Mouse (Mus musculus): ENCODE measurements around the gene Hist1h4d. TPM values are rescaled to one million over a fixed set of nuclear protein-coding genes. Genes with fewer than 3 reads are reported as not detected.

Gene Hist1h4d
- polyA plus RNA-seq, 1 experiment from 2014 or later = 0.57 TPM

Other genes starting within 250 kb of the Hist1h4d start
- gene Zfp322a, start 212.4 kb upstream of the Hist1h4d start, polyA plus RNA-seq (2014; fragmentation: Illumina TruSeq; extraction: RNeasy Lipid Tissue Mini Kit (QIAGEN cat#74804)) = 155 TPM
- 3.4 TPM for gene Abt1, start 157.7 kb upstream of the Hist1h4d start, polyA plus RNA-seq (2014; fragmentation: Illumina TruSeq; extraction: RNeasy Lipid Tissue Mini Kit (QIAGEN cat#74804))
- 0.17 TPM for gene Btn1a1, start 115.7 kb upstream of the Hist1h4d start, polyA plus RNA-seq (2014; fragmentation: Illumina TruSeq; extraction: RNeasy Lipid Tissue Mini Kit (QIAGEN cat#74804))
- not detected for gene Btn2a2, start 92.7 kb upstream of the Hist1h4d start, polyA plus RNA-seq (2014; fragmentation: Illumina TruSeq; extraction: RNeasy Lipid Tissue Mini Kit (QIAGEN cat#74804))
- gene Hist1h4h, start 50.5 kb upstream of the Hist1h4d start, polyA plus RNA-seq (2014; fragmentation: Illumina TruSeq; extraction: RNeasy Lipid Tissue Mini Kit (QIAGEN cat#74804)) = not detected
- not detected for gene Hist1h2af, start 47.7 kb upstream of the Hist1h4d start, polyA plus RNA-seq (2014; fragmentation: Illumina TruSeq; extraction: RNeasy Lipid Tissue Mini Kit (QIAGEN cat#74804))
- gene Hist1h3g, start 46.2 kb upstream of the Hist1h4d start, polyA plus RNA-seq (2014; fragmentation: Illumina TruSeq; extraction: RNeasy Lipid Tissue Mini Kit (QIAGEN cat#74804)) = not detected
- 1.00 TPM for gene Hist1h2bh, start 38.2 kb upstream of the Hist1h4d start, polyA plus RNA-seq (2014; fragmentation: Illumina TruSeq; extraction: RNeasy Lipid Tissue Mini Kit (QIAGEN cat#74804))
- not detected for gene Hist1h3f, start 37.5 kb upstream of the Hist1h4d start, polyA plus RNA-seq (2014; fragmentation: Illumina TruSeq; extraction: RNeasy Lipid Tissue Mini Kit (QIAGEN cat#74804))
- gene Hist1h4f, start 29.9 kb upstream of the Hist1h4d start, polyA plus RNA-seq (2014; fragmentation: Illumina TruSeq; extraction: RNeasy Lipid Tissue Mini Kit (QIAGEN cat#74804)) = not detected
- 0.14 TPM for gene Hist1h1d, start 28.3 kb upstream of the Hist1h4d start, polyA plus RNA-seq (2014; fragmentation: Illumina TruSeq; extraction: RNeasy Lipid Tissue Mini Kit (QIAGEN cat#74804))
- gene Hist1h3e, start 19.2 kb upstream of the Hist1h4d start, polyA plus RNA-seq (2014; fragmentation: Illumina TruSeq; extraction: RNeasy Lipid Tissue Mini Kit (QIAGEN cat#74804)) = not detected
- gene Hist1h2ae, start 10.4 kb upstream of the Hist1h4d start, polyA plus RNA-seq (2014; fragmentation: Illumina TruSeq; extraction: RNeasy Lipid Tissue Mini Kit (QIAGEN cat#74804)) = 0.80 TPM
- not detected for gene Hist1h2bg, start 10.2 kb upstream of the Hist1h4d start, polyA plus RNA-seq (2014; fragmentation: Illumina TruSeq; extraction: RNeasy Lipid Tissue Mini Kit (QIAGEN cat#74804))
- gene Hist1h2bf, start 7.4 kb upstream of the Hist1h4d start, polyA plus RNA-seq (2014; fragmentation: Illumina TruSeq; extraction: RNeasy Lipid Tissue Mini Kit (QIAGEN cat#74804)) = not detected
- not detected for gene Hist1h2ad, start 7.2 kb upstream of the Hist1h4d start, polyA plus RNA-seq (2014; fragmentation: Illumina TruSeq; extraction: RNeasy Lipid Tissue Mini Kit (QIAGEN cat#74804))
- gene Hist1h3d, start 5.8 kb upstream of the Hist1h4d start, polyA plus RNA-seq (2014; fragmentation: Illumina TruSeq; extraction: RNeasy Lipid Tissue Mini Kit (QIAGEN cat#74804)) = 0.37 TPM
- 3.4 TPM for gene Hist1h2be, start 39.5 kb downstream of the Hist1h4d start, polyA plus RNA-seq (2014; fragmentation: Illumina TruSeq; extraction: RNeasy Lipid Tissue Mini Kit (QIAGEN cat#74804))
- gene Hist1h1e, start 41.0 kb downstream of the Hist1h4d start, polyA plus RNA-seq (2014; fragmentation: Illumina TruSeq; extraction: RNeasy Lipid Tissue Mini Kit (QIAGEN cat#74804)) = 0.40 TPM
- gene Hist1h2ac, start 102.3 kb downstream of the Hist1h4d start, polyA plus RNA-seq (2014; fragmentation: Illumina TruSeq; extraction: RNeasy Lipid Tissue Mini Kit (QIAGEN cat#74804)) = 0.83 TPM
- gene Hist1h2bc, start 102.6 kb downstream of the Hist1h4d start, polyA plus RNA-seq (2014; fragmentation: Illumina TruSeq; extraction: RNeasy Lipid Tissue Mini Kit (QIAGEN cat#74804)) = 68.0 TPM
- gene Hist1h1t, start 114.2 kb downstream of the Hist1h4d start, polyA plus RNA-seq (2014; fragmentation: Illumina TruSeq; extraction: RNeasy Lipid Tissue Mini Kit (QIAGEN cat#74804)) = not detected
- not detected for gene Hist1h4c, start 116.9 kb downstream of the Hist1h4d start, polyA plus RNA-seq (2014; fragmentation: Illumina TruSeq; extraction: RNeasy Lipid Tissue Mini Kit (QIAGEN cat#74804))
- 24.7 TPM for gene Hfe, start 129.3 kb downstream of the Hist1h4d start, polyA plus RNA-seq (2014; fragmentation: Illumina TruSeq; extraction: RNeasy Lipid Tissue Mini Kit (QIAGEN cat#74804))
- gene Hist1h1c, start 157.2 kb downstream of the Hist1h4d start, polyA plus RNA-seq (2014; fragmentation: Illumina TruSeq; extraction: RNeasy Lipid Tissue Mini Kit (QIAGEN cat#74804)) = 9.9 TPM
- gene Hist1h3c, start 164.0 kb downstream of the Hist1h4d start, polyA plus RNA-seq (2014; fragmentation: Illumina TruSeq; extraction: RNeasy Lipid Tissue Mini Kit (QIAGEN cat#74804)) = not detected
- not detected for gene Hist1h2bb, start 165.1 kb downstream of the Hist1h4d start, polyA plus RNA-seq (2014; fragmentation: Illumina TruSeq; extraction: RNeasy Lipid Tissue Mini Kit (QIAGEN cat#74804))
- not detected for gene Hist1h2ab, start 169.5 kb downstream of the Hist1h4d start, polyA plus RNA-seq (2014; fragmentation: Illumina TruSeq; extraction: RNeasy Lipid Tissue Mini Kit (QIAGEN cat#74804))
- not detected for gene Hist1h3b, start 170.7 kb downstream of the Hist1h4d start, polyA plus RNA-seq (2014; fragmentation: Illumina TruSeq; extraction: RNeasy Lipid Tissue Mini Kit (QIAGEN cat#74804))
- not detected for gene Hist1h4b, start 175.4 kb downstream of the Hist1h4d start, polyA plus RNA-seq (2014; fragmentation: Illumina TruSeq; extraction: RNeasy Lipid Tissue Mini Kit (QIAGEN cat#74804))
- not detected for gene Hist1h4a, start 179.6 kb downstream of the Hist1h4d start, polyA plus RNA-seq (2014; fragmentation: Illumina TruSeq; extraction: RNeasy Lipid Tissue Mini Kit (QIAGEN cat#74804))
- not detected for gene Hist1h3a, start 180.8 kb downstream of the Hist1h4d start, polyA plus RNA-seq (2014; fragmentation: Illumina TruSeq; extraction: RNeasy Lipid Tissue Mini Kit (QIAGEN cat#74804))
- not detected for gene Hist1h1a, start 182.1 kb downstream of the Hist1h4d start, polyA plus RNA-seq (2014; fragmentation: Illumina TruSeq; extraction: RNeasy Lipid Tissue Mini Kit (QIAGEN cat#74804))
- not detected for gene Trim38, start 188.3 kb downstream of the Hist1h4d start, polyA plus RNA-seq (2014; fragmentation: Illumina TruSeq; extraction: RNeasy Lipid Tissue Mini Kit (QIAGEN cat#74804))
- 0.09 TPM for gene Slc17a2, start 225.4 kb downstream of the Hist1h4d start, polyA plus RNA-seq (2014; fragmentation: Illumina TruSeq; extraction: RNeasy Lipid Tissue Mini Kit (QIAGEN cat#74804))